Mouse (Mus musculus) megakaryocyte, embryonic 14.5 days (primary cell): ENCODE data around the gene 2010111I01Rik.

Experiments used
- FLI1 ChIP-seq: IDR thresholded peaks from 2 replicates; pipeline ENCODE4 v1.6.1; 2012; ENCODE audit warnings: low read length, inconsistent platforms, mixed read lengths
- GATA1 ChIP-seq: IDR thresholded peaks from 3 replicates; pipeline ENCODE4 v1.6.1; 2012; ENCODE audit warnings: mixed read lengths, low read length, inconsistent platforms, borderline replicate concordance

DNA sequence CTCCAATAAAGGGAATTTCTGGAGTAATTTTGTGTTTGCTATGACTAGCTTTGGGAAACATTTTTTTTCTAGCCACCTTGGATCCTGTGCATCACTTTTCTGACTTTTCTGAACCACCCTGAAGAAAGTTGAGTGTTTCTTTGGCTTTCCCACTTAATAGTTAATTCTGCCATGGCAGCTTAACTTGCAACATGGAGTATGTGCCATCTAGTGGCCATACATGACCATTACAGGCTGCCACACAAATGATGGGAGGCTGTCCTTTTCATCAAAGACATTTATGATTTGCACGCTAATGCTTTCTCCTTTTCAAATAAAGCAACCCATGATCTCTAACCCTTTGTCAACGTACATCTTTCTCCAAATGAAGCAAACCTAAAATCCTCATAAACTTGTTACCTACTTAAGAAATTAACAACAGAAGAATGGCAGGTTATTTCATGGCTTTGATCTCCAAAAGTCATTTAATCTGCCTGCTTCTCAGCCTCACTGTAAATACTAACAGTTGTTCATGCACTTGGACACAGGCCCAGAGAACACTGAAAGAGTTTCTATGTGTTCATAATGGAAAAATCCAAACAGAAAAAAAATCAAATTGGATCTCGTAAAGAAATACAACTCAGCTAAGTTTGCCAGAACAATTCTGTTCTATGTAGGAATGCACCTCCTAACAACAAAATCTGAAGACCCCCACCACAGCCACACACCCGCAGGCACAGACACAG lies 368.0 kb downstream of the 2010111I01Rik start:
- TF ChIP-seq GATA1 (no peak), FLI1 (no peak)
